Mouse (Mus musculus) cerebellum, adult (tissue): ENCODE data around the gene Cirbp.
"Not testable (repeated sequence)": the region's sequence is repeated elsewhere in the genome, so short reads cannot be mapped to it uniquely, and the experiment has no call there.

Experiments used
- ATAC-seq: cut with Nextera tagmentation; 2 replicates; pipeline ENCODE4 v1.9.2; 2017; ENCODE audit warnings: mild to moderate bottlenecking, moderate library complexity, mixed read lengths; ENCODE audit not compliant: insufficient number of reproducible peaks, low FRiP score, low TSS enrichment

Gene Cirbp

DNA sequence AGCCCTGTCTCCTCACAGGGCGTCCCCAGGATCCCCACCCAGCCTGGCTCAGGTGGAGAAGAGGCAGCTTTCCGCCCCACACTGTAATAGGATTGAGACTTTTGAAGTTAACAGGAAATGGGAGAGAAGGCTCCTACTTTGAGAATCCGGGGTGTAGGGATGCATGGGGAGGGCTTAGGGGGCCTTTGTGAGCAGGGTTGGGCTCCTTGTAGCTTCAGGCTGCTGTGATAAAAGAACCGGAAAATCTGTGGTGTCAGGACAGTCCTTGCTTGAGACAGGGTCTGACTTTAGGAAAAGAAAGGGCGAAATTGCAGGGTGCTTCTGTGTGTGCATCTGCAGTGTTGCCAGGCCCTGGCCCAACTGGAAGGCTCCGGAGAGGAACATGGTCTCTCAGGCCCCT is 34.7 kb downstream of the Cirbp start:
- ATAC-seq: no peak

DNA sequence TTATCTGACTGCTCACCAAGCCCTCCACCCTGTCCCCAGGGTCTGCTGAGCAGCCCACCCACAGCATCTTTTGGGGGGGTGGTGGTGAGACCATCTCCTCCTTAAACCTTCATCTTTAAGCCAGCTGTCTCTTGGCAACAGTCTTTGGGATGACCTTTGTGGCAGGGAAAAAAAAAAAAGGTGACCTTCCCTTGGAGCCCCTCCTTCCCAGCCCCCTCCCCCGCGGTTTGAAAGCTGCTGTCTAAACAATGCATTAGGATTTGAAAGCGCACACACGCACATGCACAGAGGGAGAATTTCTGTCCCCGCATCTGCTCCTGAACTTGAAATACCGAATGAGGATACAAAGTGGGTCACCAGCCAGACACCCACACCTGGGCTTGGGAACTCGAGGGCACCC is 38.3 kb downstream of the Cirbp start:
- ATAC-seq: no peak

DNA sequence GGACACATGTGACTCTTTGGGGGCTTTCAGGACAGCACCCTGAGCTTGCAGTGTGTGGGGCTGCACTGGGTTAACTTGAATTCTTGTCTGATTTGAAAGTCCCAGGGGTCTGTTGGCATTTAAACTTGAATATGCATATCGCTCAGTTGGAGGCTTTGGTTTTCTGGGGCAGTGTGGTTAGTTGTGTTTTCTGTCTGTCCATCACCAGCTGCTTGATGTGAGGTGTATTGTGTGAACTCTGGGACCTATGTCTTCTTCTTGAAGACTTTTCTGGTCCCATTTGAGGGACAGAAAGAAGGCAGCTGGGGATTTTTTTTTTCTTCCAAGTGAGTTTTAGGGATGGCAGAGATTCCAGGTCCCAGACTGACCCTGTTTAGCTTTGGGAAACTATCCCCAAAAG is 41.4 kb downstream of the Cirbp start:
- no peak for ATAC-seq

DNA sequence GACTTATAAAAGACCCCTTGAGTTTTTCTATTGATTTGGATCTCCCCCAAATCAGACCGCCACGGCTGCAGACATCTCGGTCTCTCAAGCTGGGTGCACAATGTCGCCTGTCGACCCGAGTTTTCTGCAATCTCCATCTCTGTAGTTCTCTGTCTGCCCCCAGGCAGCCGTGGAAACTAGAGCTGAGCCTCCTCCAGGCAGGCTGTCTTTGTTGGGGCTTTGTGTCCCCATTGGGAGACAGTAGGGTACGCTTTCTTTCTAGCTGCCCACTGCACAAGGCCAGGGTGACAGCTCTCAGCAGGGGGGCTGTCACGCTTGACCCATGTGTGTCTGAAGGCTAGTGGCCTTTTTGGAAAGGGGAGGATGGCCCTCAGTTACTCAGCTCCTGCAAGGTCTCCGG is 41.9 kb downstream of the Cirbp start:
- no peak for ATAC-seq

DNA sequence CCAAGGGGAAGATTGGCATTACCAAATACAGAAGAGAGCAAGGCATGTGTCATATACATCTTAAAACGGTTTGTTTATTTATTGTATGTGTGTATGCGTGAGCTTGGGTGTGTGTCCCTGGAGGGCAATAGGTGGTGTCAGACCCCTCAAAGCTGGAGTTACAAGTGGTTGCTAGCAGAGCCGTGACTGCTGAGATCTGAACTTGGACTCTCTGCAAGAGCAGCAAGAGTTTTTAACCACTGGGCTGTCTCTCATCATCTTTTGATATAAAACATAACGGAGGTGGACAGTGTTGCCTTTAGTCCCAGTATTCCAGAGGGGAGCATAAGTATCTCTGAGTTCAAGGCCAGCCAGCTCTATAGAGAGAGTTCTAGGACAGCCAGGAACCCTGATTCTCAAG is 42.5 kb downstream of the Cirbp start:
- ATAC-seq: no peak

DNA sequence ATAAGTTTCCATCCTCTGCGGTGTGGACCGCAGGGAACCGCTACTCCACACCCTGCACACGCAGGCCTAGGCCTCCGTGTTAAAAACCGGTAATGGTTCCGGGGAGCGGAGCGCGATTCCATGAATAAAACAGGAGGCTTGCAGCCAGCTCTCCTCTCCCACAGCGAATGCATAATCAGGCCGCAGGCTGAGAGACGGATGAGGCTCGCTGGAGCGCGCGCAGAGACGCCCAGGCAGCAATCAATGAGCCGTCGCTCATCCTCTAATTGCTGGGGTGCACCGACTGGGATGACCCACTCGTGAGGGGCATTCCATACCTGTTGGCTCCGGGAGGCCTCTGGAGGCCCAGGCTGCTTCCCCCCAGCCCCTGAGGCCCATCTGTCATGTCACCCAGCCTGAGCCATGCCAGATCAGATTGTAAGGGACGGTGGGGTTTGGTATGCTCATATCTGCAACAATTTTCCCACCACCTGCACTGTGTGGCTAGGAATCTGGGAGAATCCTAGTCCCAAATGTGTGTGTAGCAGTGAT is 43.1 kb downstream of the Cirbp start:
- no peak; the same call in 1 of the 2 replicates for ATAC-seq

DNA sequence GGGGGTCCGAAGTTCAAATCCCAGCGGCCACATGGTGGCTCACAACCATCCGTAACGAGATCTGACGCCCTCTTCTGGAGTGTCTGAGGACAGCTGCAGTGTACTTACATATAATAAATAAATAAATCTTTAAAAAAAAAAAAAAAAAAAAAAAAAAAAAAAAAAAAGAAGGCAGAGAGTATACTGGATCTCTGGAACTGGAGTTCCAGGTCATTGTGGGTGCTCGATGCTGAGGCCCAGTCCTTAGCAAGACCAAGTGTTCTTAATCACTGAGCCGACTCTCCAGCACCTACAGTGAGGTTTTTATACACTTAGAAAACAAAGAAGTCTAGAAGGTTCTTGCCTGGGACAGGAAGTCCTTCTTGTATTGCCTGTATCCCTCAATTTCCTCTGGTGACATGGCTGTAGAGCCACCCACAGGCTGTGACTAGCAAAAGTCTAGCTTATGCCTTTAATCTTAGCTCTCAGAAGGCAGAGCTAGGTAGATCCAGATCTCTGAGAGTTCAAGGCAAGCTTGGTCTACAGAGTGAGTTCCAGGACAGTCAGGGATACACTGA is 45.8 kb downstream of the Cirbp start:
- not testable (repeated sequence) for ATAC-seq

DNA sequence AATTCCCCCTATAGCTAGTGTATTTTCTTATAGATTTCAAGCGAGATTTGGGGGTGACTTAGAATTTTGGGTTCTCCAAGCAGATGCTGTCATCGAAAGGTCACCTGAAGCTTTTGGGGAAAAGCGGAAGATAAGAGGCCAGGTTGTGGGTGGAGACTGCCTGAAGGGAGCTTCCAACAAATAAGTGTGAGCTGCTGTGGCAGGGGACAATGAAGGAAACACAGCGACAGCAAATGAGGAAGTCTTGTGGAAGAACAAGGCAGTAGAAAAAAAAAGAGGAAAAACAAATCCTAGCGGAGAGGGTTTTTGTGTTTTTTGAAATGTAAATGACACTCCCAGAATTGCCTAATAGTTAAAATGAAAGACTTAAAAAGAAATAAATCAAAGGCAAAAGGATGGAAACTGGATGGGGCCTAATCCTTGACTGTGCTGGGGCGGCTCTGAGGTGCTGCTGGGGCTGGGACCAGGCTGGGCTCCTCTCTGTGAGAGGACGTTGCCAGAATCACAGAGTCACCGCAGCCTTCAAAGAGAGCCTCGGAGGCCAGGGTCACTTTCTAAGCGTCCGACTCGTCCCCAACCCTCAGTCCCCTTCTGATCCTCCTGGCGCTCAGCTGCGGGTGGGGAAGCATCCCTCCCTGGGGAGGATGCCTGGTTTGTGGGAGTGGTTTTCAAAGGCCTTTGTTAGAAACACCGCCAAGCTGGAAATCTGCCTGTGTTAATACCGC is 49.4 kb downstream of the Cirbp start:
- no peak for ATAC-seq

DNA sequence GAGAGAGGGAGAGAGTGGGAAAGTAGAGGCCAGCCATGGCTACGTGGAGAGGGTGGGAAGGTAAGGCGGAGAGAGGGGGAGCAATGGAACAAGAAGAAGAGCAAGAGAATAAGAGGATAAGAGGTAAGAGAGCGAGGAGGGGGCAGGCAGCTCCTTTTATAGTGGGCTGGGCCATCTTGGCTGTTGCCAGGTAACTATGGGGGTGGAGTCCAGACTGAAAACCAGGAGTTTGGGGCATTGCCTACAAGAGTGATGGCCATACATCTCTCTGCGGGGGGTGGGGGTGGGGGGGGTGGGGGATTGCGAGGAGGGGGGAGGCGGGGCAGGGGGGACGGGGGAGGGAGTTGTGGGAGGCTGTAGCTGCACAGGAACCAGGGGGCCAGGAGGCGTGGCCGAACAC is 54.9 kb downstream of the Cirbp start:
- no peak for ATAC-seq
